Comparison of ENCODE assay signal across 13 mouse cellular contexts in genomic region chr12:70563446-70563845, GRCm38 (mm10).
"Had no signal": no experiment of that assay in that cellular context is flagged by ENCODE, and none has a peak within 500 bp of the region (broad histone marks: within the 10 kb centered on the region; RNA-seq: fewer than 3 reads in every experiment).

No protein-coding gene starts in this region.

- DNase-seq: gastrocnemius, adult 2 months; gastrocnemius, postnatal 10 days; gastrocnemius, postnatal 25 days; heart, adult 18-20 months; heart, postnatal 10 days; heart, postnatal 4 days; kidney, adult 18-20 months; kidney, adult 8-10 months; kidney, postnatal 10 days; kidney, postnatal 25 days; kidney, postnatal 4 days; liver; liver, embryonic 13.5 days had no signal
